In the genomic region with DNA sequence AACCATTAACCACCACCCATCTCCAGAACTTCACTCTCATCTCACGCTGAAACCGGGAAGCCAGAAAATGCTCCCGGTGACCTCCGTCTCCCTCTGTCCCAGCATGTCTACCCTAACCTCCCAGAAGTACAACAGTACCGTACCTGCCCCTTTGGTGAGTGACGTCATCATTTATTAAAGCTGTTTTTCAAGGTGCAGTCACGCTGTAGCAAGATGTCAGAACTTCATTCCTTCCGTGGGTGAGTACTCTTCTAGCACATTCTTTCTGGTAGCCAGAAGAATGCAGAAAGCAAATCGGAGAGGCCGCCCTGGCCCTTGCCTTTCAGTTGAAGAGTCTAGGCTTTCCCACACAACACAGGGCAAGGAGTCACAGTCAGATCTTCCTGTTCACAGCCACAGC, we compare ENCODE assay signal across 32 mouse cellular contexts.
DNase-seq lines count a peak whose midpoint lies in the region; ATAC-seq and TF ChIP-seq lines count a peak whose summit lies in the region.
"Had no signal": no experiment of that assay in that cellular context is flagged by ENCODE, and none has a peak within 500 bp of the region (broad histone marks: within the 10 kb centered on the region; RNA-seq: fewer than 3 reads in every experiment).

No protein-coding gene starts in this region.

- H3K36me3 ChIP-seq in midbrain, embryonic 16.5 days (ENCODE audit: control insufficient read depth, insufficient read depth, low read length): no peaks in the 10 kb centered on the region
- no peaks in the 10 kb centered on the region for H3K36me3 ChIP-seq in midbrain, embryonic 14.5 days (ENCODE audit: control insufficient read depth, insufficient read depth, low read length)
- no peaks in the 10 kb centered on the region for H3K36me3 ChIP-seq in lung, embryonic 14.5 days (ENCODE audit: insufficient read depth)
- H3K36me3 ChIP-seq: embryonic facial prominence, embryonic 15.5 days; heart, embryonic 12.5 days; intestine, embryonic 15.5 days; limb, embryonic 10.5 days; limb, embryonic 15.5 days; liver, embryonic 13.5 days; midbrain, embryonic 13.5 days; stomach, embryonic 15.5 days had no signal

- 92% methylated on average over 10 of the region's 10 CpGs for WGBS in midbrain, embryonic 16.5 days
- WGBS in midbrain, embryonic 14.5 days: 94% methylated on average over 10 of the region's 10 CpGs
- WGBS in lung, embryonic 14.5 days: 78% methylated on average over 10 of the region's 10 CpGs

- peaks cover 3% of the 10 kb centered on the region; the same call in 1 of the 2 replicates for H3K9me3 ChIP-seq in midbrain, embryonic 16.5 days (replicated peaks; ENCODE audit: control insufficient read depth, low read length, poor library complexity, severe bottlenecking)
- H3K9me3 ChIP-seq in midbrain, embryonic 14.5 days (ENCODE audit: control insufficient read depth, low read length): no peaks in the 10 kb centered on the region
- H3K9me3 ChIP-seq in lung, embryonic 14.5 days (ENCODE audit: low read depth, low read length): no peaks in the 10 kb centered on the region
- H3K9me3 ChIP-seq: embryonic facial prominence, embryonic 15.5 days; forebrain, embryonic 13.5 days; heart, embryonic 12.5 days; intestine, embryonic 15.5 days; limb, embryonic 10.5 days; limb, embryonic 15.5 days; liver, embryonic 13.5 days; midbrain, embryonic 13.5 days; stomach, embryonic 15.5 days had no signal

- no peak overlapping the region for H3K4me3 ChIP-seq in midbrain, embryonic 16.5 days (ENCODE audit: low read depth, low read length)
- H3K4me3 ChIP-seq in midbrain, embryonic 14.5 days (replicated peaks; ENCODE audit: low read depth, low read length): no peak overlapping the region
- no peak overlapping the region for H3K4me3 ChIP-seq in lung, embryonic 14.5 days (ENCODE audit: low read depth, low read length)
- H3K4me3 ChIP-seq in layer of hippocampus, adult 2 months: no peak overlapping the region
- H3K4me3 ChIP-seq: embryonic facial prominence, embryonic 15.5 days; forebrain, embryonic 13.5 days; heart, adult 2 months; heart, embryonic 12.5 days; intestine, embryonic 15.5 days; limb, embryonic 10.5 days; limb, embryonic 15.5 days; liver, embryonic 13.5 days; midbrain, embryonic 13.5 days; stomach, embryonic 15.5 days had no signal

- no peak for TF ChIP-seq CTCF in lung, embryonic 14.5 days (IDR thresholded peaks at IDR 0.05; ENCODE audit: low read depth)
- no peak for TF ChIP-seq CTCF in layer of hippocampus, adult 2 months (conservative IDR thresholded peaks at IDR 0.05)

- peaks cover 2% of the 10 kb centered on the region; the same call in 1 of the 2 replicates for H3K4me1 ChIP-seq in midbrain, embryonic 16.5 days (ENCODE audit: control insufficient read depth, insufficient read depth, low read length)
- no peaks in the 10 kb centered on the region for H3K4me1 ChIP-seq in midbrain, embryonic 14.5 days (ENCODE audit: control insufficient read depth, insufficient read depth, low read length)
- H3K4me1 ChIP-seq in lung, embryonic 14.5 days (ENCODE audit: insufficient read depth): no peaks in the 10 kb centered on the region
- H3K4me1 ChIP-seq: embryonic facial prominence, embryonic 15.5 days; forebrain, embryonic 13.5 days; heart, embryonic 12.5 days; limb, embryonic 10.5 days; liver, embryonic 13.5 days; stomach, embryonic 15.5 days had no signal

- H3K27me3 ChIP-seq in midbrain, embryonic 16.5 days (ENCODE audit: control insufficient read depth, insufficient read depth, low read depth, low read length): no peaks in the 10 kb centered on the region; the same call in 1 of the 2 replicates
- H3K27me3 ChIP-seq in midbrain, embryonic 14.5 days (ENCODE audit: control insufficient read depth, insufficient read depth, low read length): no peaks in the 10 kb centered on the region
- H3K27me3 ChIP-seq in lung, embryonic 14.5 days (ENCODE audit: insufficient read depth, low read length): no peaks in the 10 kb centered on the region
- H3K27me3 ChIP-seq: CH12.LX; embryonic facial prominence, embryonic 15.5 days; forebrain, embryonic 13.5 days; heart, embryonic 12.5 days; intestine, embryonic 15.5 days; limb, embryonic 15.5 days; liver, embryonic 13.5 days; stomach, embryonic 15.5 days had no signal

- H3K4me2 ChIP-seq in midbrain, embryonic 16.5 days (ENCODE audit: low read length): no peak overlapping the region
- no peak overlapping the region for H3K4me2 ChIP-seq in midbrain, embryonic 14.5 days (ENCODE audit: low read length)
- H3K4me2 ChIP-seq in lung, embryonic 14.5 days: no peak overlapping the region
- H3K4me2 ChIP-seq: embryonic facial prominence, embryonic 15.5 days; forebrain, embryonic 13.5 days; limb, embryonic 15.5 days; liver, embryonic 13.5 days; midbrain, embryonic 13.5 days; stomach, embryonic 15.5 days had no signal

- ATAC-seq in midbrain, embryonic 16.5 days: 0 out of 2 replicates have a peak, but pooled peaks have one; percentile 21
- no peak for ATAC-seq in midbrain, embryonic 14.5 days (ENCODE audit: low FRiP score, low TSS enrichment)
- ATAC-seq in lung, embryonic 14.5 days (ENCODE audit: insufficient read depth): peak; percentile 19; the same call in 1 of the 2 replicates
- ATAC-seq: hindbrain, embryonic 16.5 days; intestine, embryonic 15.5 days had no signal

- peak; percentile 8 for DNase-seq in cerebellum, adult 9-11 months
- DNase-seq in cerebellum, adult 11 months: no peak
- no peak for DNase-seq in midbrain, embryonic 14.5 days
- DNase-seq in lung, embryonic 14.5 days: peak; percentile 37
- DNase-seq in lung, postnatal 14 days: peak; percentile 39
- no peak for DNase-seq in layer of hippocampus, adult 2 months (ENCODE audit: low spot score in 2 of 2)
- DNase-seq in natural killer cell, adult 2 months (ENCODE audit: low spot score in 2 of 2): no peak
- DNase-seq: adrenal gland, adult 8-10 months; cerebellum, adult 11-12 months; cerebellum, postnatal 10 days; gastrocnemius, postnatal 25 days; heart, adult 2 months; heart, postnatal 4 days; kidney, adult 8-10 months; layer of hippocampus, postnatal 36 days; liver, embryonic 13.5 days; right cerebral cortex, postnatal 25 days; thymus, adult 2 months; thymus, postnatal 36 days had no signal

- H3K9ac ChIP-seq in midbrain, embryonic 16.5 days (ENCODE audit: low read depth, low read length): no peak overlapping the region
- no peak overlapping the region for H3K9ac ChIP-seq in midbrain, embryonic 14.5 days (replicated peaks; ENCODE audit: low read length)
- H3K9ac ChIP-seq in lung, embryonic 14.5 days: no peak overlapping the region
- H3K9ac ChIP-seq: embryonic facial prominence, embryonic 15.5 days; forebrain, embryonic 13.5 days; heart, embryonic 12.5 days; intestine, embryonic 15.5 days; limb, embryonic 15.5 days; liver, embryonic 13.5 days; midbrain, embryonic 13.5 days; stomach, embryonic 15.5 days had no signal

- no peak overlapping the region for H3K27ac ChIP-seq in midbrain, embryonic 16.5 days (ENCODE audit: low read length)
- no peak overlapping the region for H3K27ac ChIP-seq in midbrain, embryonic 14.5 days (replicated peaks; ENCODE audit: low read depth, low read length)
- H3K27ac ChIP-seq in lung, embryonic 14.5 days (ENCODE audit: low read depth): no peak overlapping the region
- H3K27ac ChIP-seq in layer of hippocampus, adult 2 months: no peak overlapping the region
- H3K27ac ChIP-seq: embryonic facial prominence, embryonic 15.5 days; forebrain, embryonic 13.5 days; heart, adult 2 months; intestine, embryonic 15.5 days; kidney, postnatal 0 days; limb, embryonic 10.5 days; limb, embryonic 15.5 days; liver, embryonic 13.5 days; macrophage; midbrain, embryonic 13.5 days; stomach, embryonic 15.5 days had no signal

Comparison
In these comparisons a context has a peak if more than half of its experiments do, and no peak if none do; other contexts are left out.
1. DNase-seq: peak in cerebellum, adult 9-11 months (single experiment), lung, embryonic 14.5 days (single experiment) and lung, postnatal 14 days (single experiment); none in cerebellum, adult 11 months (single experiment), midbrain, embryonic 14.5 days (single experiment), layer of hippocampus, adult 2 months (0 of 2) and natural killer cell, adult 2 months (0 of 2).